Mouse (Mus musculus) midbrain, embryonic 16.5 days (tissue): ENCODE measurements around the gene Wdr78. TPM values are rescaled to one million over a fixed set of nuclear protein-coding genes. Genes with fewer than 3 reads are reported as not detected.

Source experiments
- ATAC-seq: fragments of 200-750 bp; cut with Nextera tagmentation; 2 replicates; pipeline ENCODE4 v1.8.0; 2017; ENCODE audit warnings: moderate TSS enrichment
- H3K27ac ChIP-seq: fragments of 300-500 bp; sonication (generic); 2 replicates; pipeline ENCODE4 v1.5.1; 2014; ENCODE audit warnings: mild to moderate bottlenecking, low read length, mixed read lengths
- H3K27me3 ChIP-seq: fragments of 300-500 bp; sonication (generic); 2 replicates; pipeline ENCODE4 v1.6.1; 2014; ENCODE audit warnings: low read depth, low read length, mixed read lengths; ENCODE audit not compliant: control insufficient read depth, insufficient read depth
- H3K36me3 ChIP-seq: fragments of 300-500 bp; sonication (generic); 2 replicates; pipeline ENCODE4 v1.6.1; 2014; ENCODE audit warnings: mild to moderate bottlenecking, low read length, moderate library complexity, mixed read lengths; ENCODE audit not compliant: control insufficient read depth, insufficient read depth
- H3K4me1 ChIP-seq: fragments of 300-500 bp; sonication (generic); 2 replicates; pipeline ENCODE4 v1.6.1; 2014; ENCODE audit warnings: mild to moderate bottlenecking, low read length, mixed read lengths; ENCODE audit not compliant: control insufficient read depth, insufficient read depth
- H3K4me2 ChIP-seq: fragments of 300-500 bp; sonication (generic); 2 replicates; pipeline ENCODE4 v1.6.1; 2014; ENCODE audit warnings: mild to moderate bottlenecking, low read length, mixed read lengths
- H3K4me3 ChIP-seq: fragments of 300-500 bp; sonication (generic); 2 replicates; pipeline ENCODE4 v1.5.1; 2014; ENCODE audit warnings: low read depth, mild to moderate bottlenecking, low read length, moderate library complexity, mixed read lengths
- H3K9ac ChIP-seq: fragments of 300-500 bp; sonication (generic); 2 replicates; pipeline ENCODE4 v1.6.1; 2014; ENCODE audit warnings: low read depth, low read length, mixed read lengths
- H3K9me3 ChIP-seq: fragments of 300-500 bp; sonication (generic); replicated peaks from 2 replicates; pipeline ENCODE4 v1.6.1; 2014; ENCODE audit warnings: mild to moderate bottlenecking, low read length, mixed read lengths; ENCODE audit not compliant: control insufficient read depth, poor library complexity, severe bottlenecking
- WGBS: fragments of 180-500 bp; shearing (Covaris S2); extraction: QIAGEN DNeasy Blood & Tissue Kit; methylation state at CpG from one replicate; pipeline ENCODE4 v1.1.7; 2014; 5-methylcytosine and 5-hydroxymethylcytosine counted together
- polyA plus RNA-seq: library from polyadenylated mRNA; unstranded; fragments of >200 nt; fragmentation: Nextera tagmentation; extraction: Ambion mirVana; gene quantifications from 2 replicates; pipeline ENCODE4 v1.2.1, GENCODE M21; 2015

The Wdr78 gene
- 5.7 and 6.2 TPM in 2 replicates for polyA plus RNA-seq

DNA sequence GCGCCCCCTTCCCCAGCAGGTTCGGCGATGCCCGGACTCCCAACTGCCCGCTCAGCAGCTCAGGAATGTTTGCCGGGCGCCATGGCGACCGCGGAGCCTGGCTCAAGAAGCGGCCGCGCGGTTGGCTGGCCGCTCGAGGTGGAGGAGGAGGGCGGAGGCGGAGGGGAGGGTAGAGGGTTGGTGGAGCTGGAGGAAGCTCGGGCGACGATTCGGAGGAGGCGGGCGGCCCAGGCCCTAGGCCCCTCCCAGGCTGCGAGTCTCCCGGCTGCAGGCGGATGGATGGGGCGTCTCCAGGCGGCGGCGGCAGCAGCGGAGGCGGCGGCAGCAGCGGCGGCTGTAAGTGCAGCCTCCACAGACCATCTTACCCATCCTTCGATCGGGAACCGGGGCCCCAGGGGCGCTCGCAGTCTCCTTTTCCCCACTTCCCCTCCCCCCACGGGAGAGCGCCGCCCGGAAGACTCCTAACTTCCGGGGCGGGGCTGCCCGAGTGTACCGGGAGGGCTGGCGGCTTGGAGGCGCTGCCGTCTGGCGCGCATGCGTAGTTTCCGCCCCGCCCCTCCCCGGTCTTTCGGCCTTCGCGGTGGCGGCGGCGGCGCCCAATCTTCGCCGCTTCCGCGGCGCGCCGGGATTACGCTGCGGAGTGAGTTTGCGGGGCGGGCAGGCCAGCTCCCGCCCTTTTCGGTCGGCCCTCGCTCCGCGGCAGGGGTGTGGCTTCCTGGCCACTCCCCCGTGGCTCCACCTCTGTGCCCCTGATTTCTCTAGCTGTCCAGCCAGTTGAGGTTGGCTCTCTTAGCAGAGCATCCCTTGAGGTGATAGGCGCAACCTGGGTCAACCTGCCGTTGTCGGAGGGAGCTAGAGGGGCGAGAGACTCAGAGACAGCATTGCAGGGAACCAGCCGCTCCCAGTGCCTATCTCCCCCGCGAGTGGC is at the start of gene Wdr78, which contains the start of gene Mier1:
Wdr78 (minus strand) TSS at position 372 of the 928 bp plus-strand sequence.
Mier1 (plus strand) TSS at position 207 of the 928 bp plus-strand sequence.
- under 1% methylated on average over 79 of the region's 90 CpGs for WGBS
- peak; percentile 100 for ATAC-seq
- H3K4me2 ChIP-seq, result peak within 1 kb of the TSS; percentile 77
- H3K36me3 ChIP-seq, result no peaks in the 10 kb centered on the region
- H3K4me1 ChIP-seq, result peaks cover 33% of the 10 kb centered on the region
- peak within 1 kb of the TSS; percentile 86 for H3K4me3 ChIP-seq
- no peaks in the 10 kb centered on the region for H3K27me3 ChIP-seq
- no peaks in the 10 kb centered on the region for H3K9me3 ChIP-seq
- H3K27ac ChIP-seq, result peak within 1 kb of the TSS; percentile 100
- H3K9ac ChIP-seq, result peak within 1 kb of the TSS; percentile 95

DNA sequence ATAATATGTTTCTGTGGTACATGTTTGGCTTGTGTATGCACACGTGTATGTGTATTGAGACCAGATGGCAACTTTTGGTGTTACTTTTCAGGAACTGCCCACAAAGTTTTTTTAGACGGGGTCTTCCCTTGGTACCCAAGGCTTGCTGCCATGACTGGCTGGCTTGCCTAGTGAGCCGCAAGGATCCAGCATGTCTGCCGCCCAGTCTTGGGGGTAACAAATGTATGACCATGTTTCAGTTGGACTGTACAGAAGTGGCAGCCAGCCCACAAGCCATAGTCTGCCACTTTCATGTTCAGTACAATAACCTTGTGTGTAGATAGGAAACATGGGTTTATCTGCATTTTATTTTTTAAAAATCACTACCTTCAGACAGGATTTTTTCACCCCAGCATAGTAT is 44.4 kb upstream of the Wdr78 start:
- Histone ChIP-seq H3K4me2 (no peak overlapping the region), H3K27me3 (no peaks in the 10 kb centered on the region), H3K4me1 (no peaks in the 10 kb centered on the region), H3K27ac (no peak overlapping the region), H3K36me3 (peaks cover 20% of the 10 kb centered on the region), H3K9me3 (no peaks in the 10 kb centered on the region), H3K9ac (no peak overlapping the region), H3K4me3 (no peak overlapping the region)
- ATAC-seq, result no peak
- WGBS, result 96% methylated on average over 4 of the region's 4 CpGs

DNA sequence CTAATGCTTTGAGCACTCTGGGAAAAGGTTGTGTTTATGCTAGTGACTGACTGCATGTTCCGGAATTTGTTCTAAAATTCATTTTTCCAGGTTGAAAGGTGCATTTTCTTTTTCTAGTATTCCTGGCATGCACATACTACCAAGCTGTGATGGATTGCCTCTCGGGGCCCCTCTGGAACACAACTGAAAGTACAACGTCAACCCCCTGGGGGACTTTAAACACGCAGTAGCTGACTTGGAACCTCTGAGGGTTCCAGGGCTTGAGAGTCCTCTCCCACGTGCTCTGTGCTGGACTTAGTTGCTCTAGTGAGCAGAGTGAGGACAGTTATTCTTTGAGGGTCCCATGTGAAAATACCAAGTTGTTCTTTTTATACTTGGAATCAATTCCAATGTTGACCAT is 37.6 kb upstream of the Wdr78 start:
- no peaks in the 10 kb centered on the region for H3K27me3 ChIP-seq
- ATAC-seq, result no peak
- no peak overlapping the region for H3K27ac ChIP-seq
- H3K4me1 ChIP-seq, result no peaks in the 10 kb centered on the region
- WGBS, result 91% methylated on average over 5 of the region's 5 CpGs
- H3K9ac ChIP-seq, result no peak overlapping the region
- H3K9me3 ChIP-seq, result no peaks in the 10 kb centered on the region
- H3K4me2 ChIP-seq, result no peak overlapping the region
- no peak overlapping the region for H3K4me3 ChIP-seq
- H3K36me3 ChIP-seq, result peaks cover 22% of the 10 kb centered on the region

DNA sequence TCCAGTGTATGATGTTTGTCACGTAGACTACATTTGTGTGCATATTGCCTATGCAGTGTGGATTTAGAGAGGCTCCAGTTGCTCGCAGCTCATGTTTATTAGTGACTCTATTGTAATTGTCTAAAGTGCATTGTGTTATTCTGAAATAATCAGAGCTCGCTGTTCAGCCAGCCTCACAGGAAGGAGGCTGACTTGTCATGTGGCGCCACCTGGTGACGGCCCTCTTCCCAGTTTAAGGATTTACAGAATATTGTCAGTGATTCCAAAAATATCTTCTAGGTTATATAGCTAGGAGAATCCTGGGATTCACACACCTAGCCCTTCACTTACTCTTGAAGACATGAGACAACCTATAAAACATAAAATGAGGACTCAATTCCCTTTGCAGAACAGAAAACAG is 32.0 kb upstream of the Wdr78 start:
- Histone ChIP-seq H3K27ac (no peak overlapping the region), H3K4me3 (no peak overlapping the region), H3K9ac (no peak overlapping the region), H3K9me3 (no peaks in the 10 kb centered on the region), H3K4me2 (no peak overlapping the region), H3K27me3 (no peaks in the 10 kb centered on the region), H3K4me1 (no peaks in the 10 kb centered on the region), H3K36me3 (peaks cover 17% of the 10 kb centered on the region)
- 32% methylated on average over 5 of the region's 5 CpGs for WGBS
- 0 out of 2 replicates have a peak, but pooled peaks have one; percentile 56 for ATAC-seq

DNA sequence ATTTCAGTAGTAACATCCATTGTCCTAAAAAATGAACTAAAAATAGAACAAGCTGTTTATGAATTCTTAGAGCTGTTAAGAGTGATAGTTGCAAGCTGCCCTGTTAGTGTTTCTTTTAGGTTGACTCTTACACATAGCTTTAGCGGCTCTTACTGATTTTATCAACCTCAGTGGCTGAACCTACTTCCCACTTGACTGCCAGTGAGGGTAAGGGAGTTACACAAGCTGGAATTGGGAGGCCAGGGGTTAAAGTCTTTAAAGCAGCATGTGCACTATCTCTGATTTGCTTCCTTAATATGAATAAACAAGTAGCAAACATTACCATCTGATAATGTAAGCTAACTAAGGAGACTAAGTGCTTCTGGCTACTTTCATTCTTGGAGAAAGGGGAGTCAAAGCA is 22.6 kb upstream of the Wdr78 start:
- Histone ChIP-seq H3K9ac (no peak overlapping the region), H3K4me2 (no peak overlapping the region), H3K4me1 (no peaks in the 10 kb centered on the region), H3K27ac (no peak overlapping the region), H3K27me3 (no peaks in the 10 kb centered on the region), H3K9me3 (no peaks in the 10 kb centered on the region), H3K36me3 (peaks cover 2% of the 10 kb centered on the region; the same call in 1 of the 2 replicates), H3K4me3 (no peak overlapping the region)
- 85% methylated on average over 1 of the region's 1 CpGs for WGBS
- ATAC-seq, result no peak

DNA sequence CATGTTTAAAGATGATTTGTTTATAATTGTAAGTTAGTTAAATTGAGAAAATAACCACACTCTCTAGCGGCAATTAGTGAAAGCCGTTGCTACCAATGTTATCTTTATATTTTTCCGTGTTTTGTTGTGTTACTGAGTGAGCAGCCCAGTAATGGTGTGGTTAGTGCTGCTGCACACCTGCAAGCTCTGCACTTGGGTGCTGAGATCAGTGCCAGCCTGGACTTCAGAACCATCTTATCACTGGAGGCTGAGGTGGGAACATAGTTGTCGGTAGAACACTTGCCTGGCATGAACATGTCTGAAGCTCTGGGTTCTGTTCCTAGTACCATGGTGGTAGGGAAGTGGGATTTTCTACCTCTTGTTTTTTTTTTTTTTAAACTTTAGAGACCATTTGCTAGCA is 12.2 kb upstream of the Wdr78 start:
- ATAC-seq, result no peak
- Histone ChIP-seq H3K9me3 (no peaks in the 10 kb centered on the region), H3K27ac (no peak overlapping the region), H3K4me3 (no peak overlapping the region), H3K36me3 (peaks cover 5% of the 10 kb centered on the region; the same call in 1 of the 2 replicates), H3K4me1 (no peaks in the 10 kb centered on the region), H3K9ac (no peak overlapping the region), H3K4me2 (no peak overlapping the region), H3K27me3 (no peaks in the 10 kb centered on the region)
- WGBS, result 94% methylated on average over 4 of the region's 4 CpGs

DNA sequence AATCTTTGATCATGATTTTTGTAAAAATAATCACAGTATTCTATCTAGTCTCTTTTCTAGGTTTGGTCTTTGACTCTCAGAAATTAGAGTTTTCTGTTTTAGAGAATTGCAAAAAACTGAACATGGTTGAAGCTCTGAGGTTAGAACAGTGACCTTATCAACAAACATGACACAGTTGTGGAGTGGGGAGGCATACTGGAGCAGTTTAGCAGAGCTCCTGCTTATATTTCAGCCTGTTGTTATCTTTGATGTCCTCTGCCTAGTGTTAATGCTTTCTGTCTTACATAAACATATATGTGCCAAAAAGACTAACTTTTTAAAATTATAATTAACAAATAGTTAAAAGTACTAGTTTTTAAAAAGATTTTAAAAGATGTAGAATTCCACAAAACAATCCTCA is 9.3 kb upstream of the Wdr78 start:
- Histone ChIP-seq H3K36me3 (no peaks in the 10 kb centered on the region), H3K27me3 (no peaks in the 10 kb centered on the region), H3K9ac (no peak overlapping the region), H3K27ac (no peak overlapping the region), H3K4me1 (peaks cover 17% of the 10 kb centered on the region), H3K4me2 (no peak overlapping the region), H3K9me3 (no peaks in the 10 kb centered on the region), H3K4me3 (no peak overlapping the region)
- no peak for ATAC-seq

DNA sequence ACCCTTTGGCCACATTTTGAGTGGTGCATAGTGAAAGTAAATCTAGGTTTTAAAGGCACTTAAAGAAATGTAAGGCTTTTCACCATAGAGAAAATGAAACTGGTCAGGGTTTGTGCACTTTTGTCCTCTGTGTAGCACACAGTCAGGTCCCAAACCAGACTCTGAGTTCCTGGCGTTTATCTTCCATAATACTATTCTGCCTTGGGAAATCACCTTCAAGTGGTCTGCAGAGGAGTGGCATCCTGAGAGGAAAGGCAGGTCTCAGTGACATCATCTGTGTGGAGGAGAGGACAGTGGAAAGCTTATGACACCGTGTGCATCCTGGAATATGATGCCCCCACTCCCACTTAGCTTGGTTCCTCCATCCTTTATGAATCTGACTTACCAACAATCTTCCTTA is 8.7 kb upstream of the Wdr78 start:
- ATAC-seq, result no peak
- no peaks in the 10 kb centered on the region for H3K36me3 ChIP-seq
- WGBS, result 65% methylated on average over 2 of the region's 2 CpGs
- H3K9me3 ChIP-seq, result no peaks in the 10 kb centered on the region
- no peak overlapping the region for H3K27ac ChIP-seq
- H3K27me3 ChIP-seq, result no peaks in the 10 kb centered on the region
- H3K9ac ChIP-seq, result no peak overlapping the region
- H3K4me2 ChIP-seq, result no peak overlapping the region
- H3K4me3 ChIP-seq, result no peak overlapping the region
- H3K4me1 ChIP-seq, result peaks cover 18% of the 10 kb centered on the region

DNA sequence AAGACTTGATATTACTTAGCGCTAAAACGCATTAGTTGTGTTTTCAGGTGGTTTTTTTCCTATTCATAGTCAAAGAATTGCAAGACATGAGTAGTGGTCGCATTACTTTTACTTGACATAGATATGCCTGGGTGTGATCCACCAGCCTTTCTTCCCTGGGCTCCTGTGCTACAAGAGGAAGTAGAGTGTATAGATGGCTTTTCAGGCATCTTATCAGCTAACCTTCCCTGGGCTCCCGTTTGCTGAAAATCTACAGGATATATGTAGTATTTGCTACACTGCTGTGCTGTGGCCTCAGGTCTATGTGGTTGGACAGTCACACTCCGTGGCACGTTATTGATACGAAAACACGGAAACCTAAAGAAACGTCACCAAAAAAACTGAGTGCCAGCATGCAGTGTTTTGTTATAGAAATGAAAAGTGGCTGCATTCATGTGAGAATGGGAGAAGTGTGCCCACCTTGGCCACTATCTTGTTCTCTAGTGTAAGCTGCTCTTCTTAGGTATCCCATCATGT is 6.6 kb upstream of the Wdr78 start:
- Histone ChIP-seq H3K27me3 (no peaks in the 10 kb centered on the region), H3K9me3 (no peaks in the 10 kb centered on the region), H3K4me2 (no peak overlapping the region), H3K4me3 (no peak overlapping the region), H3K9ac (no peak overlapping the region), H3K27ac (no peak overlapping the region), H3K36me3 (no peaks in the 10 kb centered on the region), H3K4me1 (peaks cover 19% of the 10 kb centered on the region)
- ATAC-seq, result no peak
- 86% methylated on average over 9 of the region's 9 CpGs for WGBS
